Mouse (Mus musculus) G1E (cell line): ENCODE results near the gene Prkag3.

Experiments
- CTCF ChIP-seq: IDR thresholded peaks from 2 replicates; pipeline ENCODE4 v1.5.1; 2012; ENCODE audit warnings: low read depth, low read length, inconsistent platforms, mixed read lengths
- GATA1 ChIP-seq: IDR thresholded peaks from 2 replicates; pipeline ENCODE4 v1.6.1; 2012; ENCODE audit warnings: borderline replicate concordance, low read length, inconsistent platforms, mixed read lengths
- GATA2 ChIP-seq: IDR thresholded peaks from 2 replicates; pipeline ENCODE4 v1.6.1; 2012; ENCODE audit warnings: low read depth, low read length, inconsistent platforms, borderline replicate concordance
- TAL1 ChIP-seq: conservative IDR thresholded peaks from 2 replicates; pipeline ENCODE4 v1.6.1; 2012; ENCODE audit warnings: low read depth, low read length, inconsistent platforms, mixed read lengths

DNA sequence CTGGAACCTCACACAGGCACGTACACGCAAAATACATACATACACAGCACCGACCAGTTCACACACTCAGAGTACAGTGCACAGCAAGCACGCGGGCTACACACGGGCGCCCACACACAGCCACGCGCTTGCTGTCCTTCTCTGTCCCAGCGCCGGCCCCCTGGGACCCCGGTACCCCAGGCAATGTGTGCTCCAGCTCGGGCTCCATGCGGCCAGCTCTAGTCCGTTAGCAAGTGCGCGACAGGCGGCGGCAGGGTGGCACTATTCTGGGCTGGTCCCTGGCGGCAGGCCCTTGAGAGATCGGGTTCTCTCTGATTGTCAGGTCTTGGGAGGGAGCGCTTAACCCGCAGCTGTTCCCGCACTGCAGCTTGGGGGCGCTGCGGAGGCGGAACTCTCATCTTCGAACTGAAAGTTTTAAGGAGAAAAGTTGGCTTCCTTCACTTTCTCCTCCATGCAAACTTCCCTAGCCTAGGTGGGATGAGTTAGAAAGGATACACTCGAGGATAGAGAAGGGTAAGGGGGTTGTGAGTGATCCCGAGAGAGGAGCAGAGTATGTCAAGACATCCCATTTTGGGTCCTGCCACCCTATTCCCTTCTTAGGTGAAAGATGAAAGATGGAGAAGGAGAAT is at the start of gene Prkag3:
- no peak for TF ChIP-seq CTCF
- no peak for TF ChIP-seq GATA1
- TF ChIP-seq GATA2, result no peak
- no peak for TF ChIP-seq TAL1
